9 mouse cellular contexts compared by ENCODE assay signal in genomic region chr7:4793674-4794073, GRCm38 (mm10). TPM values are rescaled to one million over a fixed set of nuclear protein-coding genes. Genes with fewer than 3 reads are reported as not detected.
DNase-seq lines count a peak whose midpoint lies in the region; ATAC-seq and TF ChIP-seq lines count a peak whose summit lies in the region.
"Had no signal": no experiment of that assay in that cellular context is flagged by ENCODE, and none has a peak within 500 bp of the region (broad histone marks: within the 10 kb centered on the region; RNA-seq: fewer than 3 reads in every experiment).

No protein-coding gene starts in this region.

- H3K27me3 ChIP-seq in kidney, embryonic 16.5 days (ENCODE audit: insufficient read depth, low read length), result no peaks in the 10 kb centered on the region
- H3K27me3 ChIP-seq in hindbrain, embryonic 16.5 days (replicated peaks; ENCODE audit: control insufficient read depth, insufficient read depth, low read length), result peaks cover 2% of the 10 kb centered on the region; the same call in 1 of the 2 replicates
- H3K27me3 ChIP-seq in midbrain, postnatal 0 days (ENCODE audit: insufficient read depth, low read length), result no peaks in the 10 kb centered on the region

- DNase-seq in kidney, postnatal 25 days, result no peak
- no peak for DNase-seq in midbrain, postnatal 0 days (ENCODE audit: low spot score)
- no peak for DNase-seq in layer of hippocampus, adult 18-20 months (ENCODE audit: low spot score in 2 of 2)
- DNase-seq in adrenal gland, postnatal 10 days, result no peak
- no peak for DNase-seq in urinary bladder, postnatal 14 days (ENCODE audit: low spot score)

- H3K36me3 ChIP-seq in kidney, embryonic 16.5 days (ENCODE audit: insufficient read depth, low read length), result peaks cover 37% of the 10 kb centered on the region
- H3K36me3 ChIP-seq in hindbrain, embryonic 16.5 days (ENCODE audit: control insufficient read depth, insufficient read depth, low read length), result peaks cover 22% of the 10 kb centered on the region
- H3K36me3 ChIP-seq in midbrain, postnatal 0 days (ENCODE audit: insufficient read depth, low read length), result peaks cover 15% of the 10 kb centered on the region; the same call in 1 of the 2 replicates

- H3K9me3 ChIP-seq in kidney, embryonic 16.5 days (ENCODE audit: low read length), result no peaks in the 10 kb centered on the region
- no peaks in the 10 kb centered on the region for H3K9me3 ChIP-seq in hindbrain, embryonic 16.5 days (ENCODE audit: control insufficient read depth, low read length)
- no peaks in the 10 kb centered on the region for H3K9me3 ChIP-seq in midbrain, postnatal 0 days (ENCODE audit: low read length)

- H3K4me2 ChIP-seq in kidney, embryonic 16.5 days (replicated peaks; ENCODE audit: low read depth, low read length), result peak overlapping the region; percentile 72
- peak overlapping the region; percentile 91 for H3K4me2 ChIP-seq in hindbrain, embryonic 16.5 days (ENCODE audit: low read length)
- peak overlapping the region; percentile 75 for H3K4me2 ChIP-seq in midbrain, postnatal 0 days (ENCODE audit: low read depth, low read length, poor library complexity, severe bottlenecking)

- peak overlapping the region; percentile 89 for H3K9ac ChIP-seq in kidney, embryonic 16.5 days (replicated peaks; ENCODE audit: low read length)
- peak overlapping the region; percentile 92 for H3K9ac ChIP-seq in hindbrain, embryonic 16.5 days (ENCODE audit: low read depth, low read length)
- H3K9ac ChIP-seq in midbrain, postnatal 0 days (replicated peaks; ENCODE audit: low read length, poor library complexity, severe bottlenecking), result peak overlapping the region; percentile 96

- ATAC-seq in kidney, embryonic 16.5 days (ENCODE audit: low FRiP score, low TSS enrichment), result no peak
- no peak for ATAC-seq in hindbrain, embryonic 16.5 days
- no peak for ATAC-seq in midbrain, postnatal 0 days (ENCODE audit: low FRiP score)

- WGBS in kidney, embryonic 16.5 days, result 36% methylated on average over 4 of the region's 4 CpGs
- 42% methylated on average over 4 of the region's 4 CpGs for WGBS in hindbrain, embryonic 16.5 days
- WGBS in midbrain, postnatal 0 days, result 37% methylated on average over 4 of the region's 4 CpGs

- H3K4me3 ChIP-seq in kidney, embryonic 16.5 days (ENCODE audit: low read length), result peak overlapping the region; percentile 76
- peak overlapping the region; percentile 75 for H3K4me3 ChIP-seq in brown adipose tissue, adult 24 weeks (ENCODE audit: insufficient read depth, low read depth, low read length)
- H3K4me3 ChIP-seq in hindbrain, embryonic 16.5 days (ENCODE audit: low read length), result peak overlapping the region; percentile 75
- peak overlapping the region; percentile 70 for H3K4me3 ChIP-seq in midbrain, postnatal 0 days (ENCODE audit: low read depth, low read length)

- 0 out of 2 replicates have a peak overlapping the region, but pooled peaks have one; percentile 92 for H3K27ac ChIP-seq in kidney, embryonic 16.5 days (ENCODE audit: low read length)
- no peak overlapping the region for H3K27ac ChIP-seq in brown adipose tissue, adult 24 weeks (replicated peaks; ENCODE audit: low read depth, low read length)
- no peak overlapping the region; the same call in 1 of the 2 replicates for H3K27ac ChIP-seq in hindbrain, embryonic 16.5 days (ENCODE audit: low read depth, low read length)
- H3K27ac ChIP-seq in midbrain, postnatal 0 days (ENCODE audit: low read depth, low read length), result no peak overlapping the region

- TF ChIP-seq CTCF in midbrain, postnatal 0 days (IDR thresholded peaks at IDR 0.05), result no peak

- peaks cover 22% of the 10 kb centered on the region for H3K4me1 ChIP-seq in kidney, embryonic 16.5 days (ENCODE audit: insufficient read depth, low read length)
- H3K4me1 ChIP-seq in brown adipose tissue, adult 24 weeks (ENCODE audit: control insufficient read depth, insufficient read depth, insufficient read length, low read length), result no peaks in the 10 kb centered on the region
- peaks cover 11% of the 10 kb centered on the region for H3K4me1 ChIP-seq in hindbrain, embryonic 16.5 days (ENCODE audit: control insufficient read depth, insufficient read depth, low read depth, low read length)
- H3K4me1 ChIP-seq in midbrain, postnatal 0 days (ENCODE audit: insufficient read depth, low read length), result no peaks in the 10 kb centered on the region; the same call in 1 of the 2 replicates

RNA-seq across cellular contexts. Expression of gene Rpl28, which starts 1.0 kb away (rescaled TPM):
- 315 and 357 TPM in 2 replicates for polyA plus RNA-seq in kidney, embryonic 16.5 days (2015; fragmentation: Nextera tagmentation; extraction: Ambion mirVana)
- 347 and 411 TPM in 2 replicates for polyA plus RNA-seq in brown adipose tissue, adult 24 weeks (2012; ENCODE audit: insufficient read depth, insufficient read length, missing spikeins)
- 206 and 212 TPM in 2 replicates for polyA plus RNA-seq in hindbrain, embryonic 16.5 days (2015; fragmentation: Nextera tagmentation; extraction: Ambion mirVana)
- total RNA-seq in midbrain, postnatal 0 days (2014; rRNA removed), result 131 and 177 TPM in 2 replicates
- 289 TPM in 2 replicates for polyA plus RNA-seq in midbrain, postnatal 0 days (2015; fragmentation: Nextera tagmentation; extraction: Ambion mirVana)
- 100 to 1,000 TPM; 474 to 485 TPM for total RNA-seq in layer of hippocampus, adult 18-20 months (2021)
- total RNA-seq in adrenal gland, postnatal 10 days (2021), result 1,000 to 10,000 TPM; 1,057 to 1,113 TPM

RNA-seq across cellular contexts. Expression of gene Tmem238, which starts 4.2 kb away (rescaled TPM):
- polyA plus RNA-seq in kidney, embryonic 16.5 days (2015; fragmentation: Nextera tagmentation; extraction: Ambion mirVana), result 12.5 and 14.3 TPM in 2 replicates
- polyA plus RNA-seq in brown adipose tissue, adult 24 weeks (2012; ENCODE audit: insufficient read depth, insufficient read length, missing spikeins), result 17.0 and 23.3 TPM in 2 replicates
- polyA plus RNA-seq in hindbrain, embryonic 16.5 days (2015; fragmentation: Nextera tagmentation; extraction: Ambion mirVana), result 6.8 and 9.2 TPM in 2 replicates
- 14.6 and 16.6 TPM in 2 replicates for total RNA-seq in midbrain, postnatal 0 days (2014; rRNA removed)
- polyA plus RNA-seq in midbrain, postnatal 0 days (2015; fragmentation: Nextera tagmentation; extraction: Ambion mirVana), result 16.0 and 18.2 TPM in 2 replicates
- 1 to 10 TPM; 2.8 to 2.9 TPM for total RNA-seq in layer of hippocampus, adult 18-20 months (2021)
- 10 to 100 TPM; 10.4 to 11.3 TPM for total RNA-seq in adrenal gland, postnatal 10 days (2021)

RNA-seq across cellular contexts. Expression of gene Tmem190, which starts 10.9 kb away (rescaled TPM):
- polyA plus RNA-seq in kidney, embryonic 16.5 days (2015; fragmentation: Nextera tagmentation; extraction: Ambion mirVana), result 0.57 and 0.97 TPM in 2 replicates
- polyA plus RNA-seq in brown adipose tissue, adult 24 weeks (2012; ENCODE audit: insufficient read depth, insufficient read length, missing spikeins), result not detected in 2 replicates
- 0.68 TPM in 1 of 2 replicates, not detected in the other for polyA plus RNA-seq in hindbrain, embryonic 16.5 days (2015; fragmentation: Nextera tagmentation; extraction: Ambion mirVana)
- not detected in 2 replicates for total RNA-seq in midbrain, postnatal 0 days (2014; rRNA removed)
- 0.39 and 0.48 TPM in 2 replicates for polyA plus RNA-seq in midbrain, postnatal 0 days (2015; fragmentation: Nextera tagmentation; extraction: Ambion mirVana)
- total RNA-seq in layer of hippocampus, adult 18-20 months (2021), result not detected
- total RNA-seq in adrenal gland, postnatal 10 days (2021), result not detected
- total RNA-seq: granulocyte monocyte progenitor cell, adult 5-6 weeks had no signal

RNA-seq across cellular contexts. Expression of gene Il11, which starts 11.0 kb away (rescaled TPM):
- polyA plus RNA-seq in kidney, embryonic 16.5 days (2015; fragmentation: Nextera tagmentation; extraction: Ambion mirVana), result 0.17 and 0.42 TPM in 2 replicates
- polyA plus RNA-seq in brown adipose tissue, adult 24 weeks (2012; ENCODE audit: insufficient read depth, insufficient read length, missing spikeins), result not detected in 2 replicates
- polyA plus RNA-seq in hindbrain, embryonic 16.5 days (2015; fragmentation: Nextera tagmentation; extraction: Ambion mirVana), result 0.95 and 1.3 TPM in 2 replicates
- total RNA-seq in midbrain, postnatal 0 days (2014; rRNA removed), result 1.4 and 2.0 TPM in 2 replicates
- 1.7 and 2.5 TPM in 2 replicates for polyA plus RNA-seq in midbrain, postnatal 0 days (2015; fragmentation: Nextera tagmentation; extraction: Ambion mirVana)
- total RNA-seq in layer of hippocampus, adult 18-20 months (2021), result under 1 TPM; 0.15 to 0.27 TPM
- under 1 TPM; 0.12 to 0.18 TPM for total RNA-seq in adrenal gland, postnatal 10 days (2021)
- total RNA-seq: granulocyte monocyte progenitor cell, adult 5-6 weeks had no signal

RNA-seq across cellular contexts. Expression of gene Ube2s, which starts 18.7 kb away (rescaled TPM):
- 355 and 360 TPM in 2 replicates for polyA plus RNA-seq in kidney, embryonic 16.5 days (2015; fragmentation: Nextera tagmentation; extraction: Ambion mirVana)
- 64.5 and 67.8 TPM in 2 replicates for polyA plus RNA-seq in brown adipose tissue, adult 24 weeks (2012; ENCODE audit: insufficient read depth, insufficient read length, missing spikeins)
- polyA plus RNA-seq in hindbrain, embryonic 16.5 days (2015; fragmentation: Nextera tagmentation; extraction: Ambion mirVana), result 250 and 253 TPM in 2 replicates
- 264 and 276 TPM in 2 replicates for total RNA-seq in midbrain, postnatal 0 days (2014; rRNA removed)
- 207 and 210 TPM in 2 replicates for polyA plus RNA-seq in midbrain, postnatal 0 days (2015; fragmentation: Nextera tagmentation; extraction: Ambion mirVana)
- 100 to 1,000 TPM; 102 to 121 TPM for total RNA-seq in layer of hippocampus, adult 18-20 months (2021)
- 100 to 1,000 TPM; 122 to 126 TPM for total RNA-seq in adrenal gland, postnatal 10 days (2021)
